Mouse (Mus musculus): ENCODE data around the gene Rfc5. TPM values are rescaled to one million over a fixed set of nuclear protein-coding genes. Genes with fewer than 3 reads are reported as not detected.
"Not testable (repeated sequence)": the region's sequence is repeated elsewhere in the genome, so short reads cannot be mapped to it uniquely, and the experiment has no call there.

Rfc5 gene
- total RNA-seq, 1 experiment = 173 TPM

GRCm38 (mm10) chr5:117381785-117382184, 7.1 kb downstream of the Rfc5 start:
- Histone ChIP-seq H3K9me3 (ENCODE audit: control insufficient read depth, insufficient read depth, low read depth, low read length) (no peaks in the 10 kb centered on the region), H3K9ac (ENCODE audit: insufficient read depth, low read depth, low read length, poor library complexity, severe bottlenecking) (no peak overlapping the region), H3K36me3 (ENCODE audit: control insufficient read depth, insufficient read depth, low read length, poor library complexity, severe bottlenecking) (peaks cover 83% of the 10 kb centered on the region), H3K27ac (ENCODE audit: insufficient read depth, low read depth, low read length, poor library complexity, severe bottlenecking) (no peak overlapping the region), H3K4me1 (ENCODE audit: control insufficient read depth in 2 of 2, insufficient read depth in 2 of 2, low read length in 2 of 2, poor library complexity in 1 of 2) (peaks cover 3 to 10% of the 10 kb centered on the region in 2 experiments; a peak in 2 of 4 replicates), H3K4me3 (ENCODE audit: insufficient read depth in 1 of 2, low read depth in 1 of 2, low read length in 2 of 2, poor library complexity in 1 of 2, severe bottlenecking in 1 of 2) (no peak overlapping the region)
- in situ Hi-C loops (cut with MboI; ENCODE audit: low sequenced_read_pairs in 2 of 2, unreplicated experiment in 2 of 2) = no loop called here
- TF ChIP-seq CHD2 (IDR thresholded peaks at IDR 0.05; ENCODE audit: low read depth, low read length) = no peak
- TF ChIP-seq MAFK (IDR thresholded peaks at IDR 0.05; ENCODE audit: insufficient read depth, low read depth, low read length) = no peak
- TF ChIP-seq ZNF384 (IDR thresholded peaks at IDR 0.05; ENCODE audit: low read depth, low read length) = no peak
- no peak for TF ChIP-seq HCFC1 (IDR thresholded peaks at IDR 0.05; ENCODE audit: borderline replicate concordance, insufficient read depth, low read length)
- no peak for TF ChIP-seq ZC3H11A (IDR thresholded peaks at IDR 0.05; ENCODE audit: borderline replicate concordance, low read depth, low read length)
- no peak for DNase-seq (ENCODE audit: low read depth, low spot score)

GRCm38 (mm10) chr5:117380199-117380598, 8.6 kb downstream of the Rfc5 start:
- H3K9ac ChIP-seq (ENCODE audit: insufficient read depth, low read depth, low read length, poor library complexity, severe bottlenecking) = no peak overlapping the region
- no peak for DNase-seq (ENCODE audit: low read depth, low spot score)
- no peak overlapping the region for H3K4me3 ChIP-seq (ENCODE audit: insufficient read depth in 1 of 2, low read depth in 1 of 2, low read length in 2 of 2, poor library complexity in 1 of 2, severe bottlenecking in 1 of 2)
- no peak for TF ChIP-seq CHD2 (IDR thresholded peaks at IDR 0.05; ENCODE audit: low read depth, low read length)
- TF ChIP-seq HCFC1 (IDR thresholded peaks at IDR 0.05; ENCODE audit: borderline replicate concordance, insufficient read depth, low read length) = no peak
- TF ChIP-seq ZC3H11A (IDR thresholded peaks at IDR 0.05; ENCODE audit: borderline replicate concordance, low read depth, low read length) = no peak
- no peak for TF ChIP-seq MAFK (IDR thresholded peaks at IDR 0.05; ENCODE audit: insufficient read depth, low read depth, low read length)
- no peak for TF ChIP-seq ZNF384 (IDR thresholded peaks at IDR 0.05; ENCODE audit: low read depth, low read length)
- no peaks in the 10 kb centered on the region for H3K9me3 ChIP-seq (ENCODE audit: control insufficient read depth, insufficient read depth, low read depth, low read length)
- H3K36me3 ChIP-seq (ENCODE audit: control insufficient read depth, insufficient read depth, low read length, poor library complexity, severe bottlenecking) = peaks cover 87% of the 10 kb centered on the region
- peaks cover 0 to 11% of the 10 kb centered on the region in 2 experiments; a peak in 1 of 4 replicates for H3K4me1 ChIP-seq (ENCODE audit: control insufficient read depth in 2 of 2, insufficient read depth in 2 of 2, low read length in 2 of 2, poor library complexity in 1 of 2)
- no peak overlapping the region for H3K27ac ChIP-seq (ENCODE audit: insufficient read depth, low read depth, low read length, poor library complexity, severe bottlenecking)
- in situ Hi-C loops (cut with MboI; ENCODE audit: low sequenced_read_pairs in 2 of 2, unreplicated experiment in 2 of 2) = no loop called here

- in situ Hi-C loops (cut with MboI; ENCODE audit: low sequenced_read_pairs in 2 of 2, unreplicated experiment in 2 of 2); DNase-seq (ENCODE audit: low read depth, low spot score); H3K9ac ChIP-seq (ENCODE audit: insufficient read depth, low read depth, low read length, poor library complexity, severe bottlenecking); H3K4me3 ChIP-seq (ENCODE audit: insufficient read depth in 1 of 2, low read depth in 1 of 2, low read length in 2 of 2, poor library complexity in 1 of 2, severe bottlenecking in 1 of 2); H3K27ac ChIP-seq (ENCODE audit: insufficient read depth, low read depth, low read length, poor library complexity, severe bottlenecking); H3K9me3 ChIP-seq (ENCODE audit: control insufficient read depth, insufficient read depth, low read depth, low read length): not testable (repeated sequence)
- peaks cover 85% of the 10 kb centered on the region for H3K36me3 ChIP-seq (ENCODE audit: control insufficient read depth, insufficient read depth, low read length, poor library complexity, severe bottlenecking)
- peaks cover 0 to 12% of the 10 kb centered on the region in 2 experiments; a peak in 1 of 4 replicates for H3K4me1 ChIP-seq (ENCODE audit: control insufficient read depth in 2 of 2, insufficient read depth in 2 of 2, low read length in 2 of 2, poor library complexity in 1 of 2)
Observed at GRCm38 (mm10) chr5:117377731-117378130, 11.1 kb downstream of the Rfc5 start.

- Histone ChIP-seq H3K4me1 (ENCODE audit: control insufficient read depth in 2 of 2, insufficient read depth in 2 of 2, low read length in 2 of 2, poor library complexity in 1 of 2) (peaks cover 0 to 7% of the 10 kb centered on the region in 2 experiments; a peak in 1 of 4 replicates), H3K9ac (ENCODE audit: insufficient read depth, low read depth, low read length, poor library complexity, severe bottlenecking) (no peak overlapping the region), H3K4me3 (ENCODE audit: insufficient read depth in 1 of 2, low read depth in 1 of 2, low read length in 2 of 2, poor library complexity in 1 of 2, severe bottlenecking in 1 of 2) (no peak overlapping the region), H3K9me3 (ENCODE audit: control insufficient read depth, insufficient read depth, low read depth, low read length) (no peaks in the 10 kb centered on the region), H3K36me3 (ENCODE audit: control insufficient read depth, insufficient read depth, low read length, poor library complexity, severe bottlenecking) (peaks cover 83% of the 10 kb centered on the region), H3K27ac (ENCODE audit: insufficient read depth, low read depth, low read length, poor library complexity, severe bottlenecking) (no peak overlapping the region)
- no peak for TF ChIP-seq CHD2 (IDR thresholded peaks at IDR 0.05; ENCODE audit: low read depth, low read length)
- no peak for TF ChIP-seq ZC3H11A (IDR thresholded peaks at IDR 0.05; ENCODE audit: borderline replicate concordance, low read depth, low read length)
- TF ChIP-seq HCFC1 (IDR thresholded peaks at IDR 0.05; ENCODE audit: borderline replicate concordance, insufficient read depth, low read length) = no peak
- no peak for DNase-seq (ENCODE audit: low read depth, low spot score)
- in situ Hi-C loops (cut with MboI; ENCODE audit: low sequenced_read_pairs in 2 of 2, unreplicated experiment in 2 of 2) = no loop called here
Observed at GRCm38 (mm10) chr5:117376331-117376761, 12.5 kb downstream of the Rfc5 start.

- Histone ChIP-seq H3K4me1 (ENCODE audit: control insufficient read depth in 2 of 2, insufficient read depth in 2 of 2, low read length in 2 of 2, poor library complexity in 1 of 2) (peaks cover 0 to 7% of the 10 kb centered on the region in 2 experiments; a peak in 1 of 4 replicates), H3K9me3 (ENCODE audit: control insufficient read depth, insufficient read depth, low read depth, low read length) (no peaks in the 10 kb centered on the region), H3K36me3 (ENCODE audit: control insufficient read depth, insufficient read depth, low read length, poor library complexity, severe bottlenecking) (peaks cover 84% of the 10 kb centered on the region), H3K27ac (ENCODE audit: insufficient read depth, low read depth, low read length, poor library complexity, severe bottlenecking) (no peak overlapping the region), H3K9ac (ENCODE audit: insufficient read depth, low read depth, low read length, poor library complexity, severe bottlenecking) (no peak overlapping the region), H3K4me3 (ENCODE audit: insufficient read depth in 1 of 2, low read depth in 1 of 2, low read length in 2 of 2, poor library complexity in 1 of 2, severe bottlenecking in 1 of 2) (no peak overlapping the region)
- in situ Hi-C loops (cut with MboI; ENCODE audit: low sequenced_read_pairs in 2 of 2, unreplicated experiment in 2 of 2) = no loop called here
- DNase-seq (ENCODE audit: low read depth, low spot score) = no peak
- no peak for TF ChIP-seq ZNF384 (IDR thresholded peaks at IDR 0.05; ENCODE audit: low read depth, low read length)
- TF ChIP-seq CHD2 (IDR thresholded peaks at IDR 0.05; ENCODE audit: low read depth, low read length) = no peak
- TF ChIP-seq MAFK (IDR thresholded peaks at IDR 0.05; ENCODE audit: insufficient read depth, low read depth, low read length) = no peak
- no peak for TF ChIP-seq ZC3H11A (IDR thresholded peaks at IDR 0.05; ENCODE audit: borderline replicate concordance, low read depth, low read length)
- no peak for TF ChIP-seq HCFC1 (IDR thresholded peaks at IDR 0.05; ENCODE audit: borderline replicate concordance, insufficient read depth, low read length)
Observed at GRCm38 (mm10) chr5:117374372-117375049, 14.3 kb downstream of the Rfc5 start.
